24 mouse cellular contexts compared by ENCODE assay signal in genomic region chr4:154325410-154325809, GRCm38 (mm10). TPM values are rescaled to one million over a fixed set of nuclear protein-coding genes. Genes with fewer than 3 reads are reported as not detected.
A peak's percentile ranks its signal among the peaks of the same experiment; 100 is the strongest.
DNase-seq lines count a peak whose midpoint lies in the region; ATAC-seq and TF ChIP-seq lines count a peak whose summit lies in the region.
"Had no signal": no experiment of that assay in that cellular context is flagged by ENCODE, and none has a peak within 500 bp of the region (broad histone marks: within the 10 kb centered on the region; RNA-seq: fewer than 3 reads in every experiment).

No protein-coding gene starts in this region.

- H3K9me3 ChIP-seq in midbrain, embryonic 11.5 days (ENCODE audit: control insufficient read depth, low read length) = no peaks in the 10 kb centered on the region
- no peaks in the 10 kb centered on the region for H3K9me3 ChIP-seq in midbrain, postnatal 0 days (ENCODE audit: low read length)
- no peaks in the 10 kb centered on the region for H3K9me3 ChIP-seq in heart, embryonic 15.5 days (replicated peaks)
- no peaks in the 10 kb centered on the region for H3K9me3 ChIP-seq in limb, embryonic 10.5 days (replicated peaks)
- H3K9me3 ChIP-seq: embryonic facial prominence, embryonic 15.5 days; forebrain, embryonic 10.5 days; hindbrain, embryonic 13.5 days had no signal

- no peak overlapping the region for H3K9ac ChIP-seq in heart, adult 2 months (ENCODE audit: low read depth, low read length)
- no peak overlapping the region for H3K9ac ChIP-seq in midbrain, embryonic 11.5 days (ENCODE audit: low read length)
- H3K9ac ChIP-seq in midbrain, postnatal 0 days (replicated peaks; ENCODE audit: low read length, poor library complexity, severe bottlenecking) = no peak overlapping the region
- peak overlapping the region; percentile 34; the same call in 1 of the 2 replicates for H3K9ac ChIP-seq in heart, embryonic 15.5 days
- H3K9ac ChIP-seq: embryonic facial prominence, embryonic 15.5 days; hindbrain, embryonic 13.5 days had no signal

- no peaks in the 10 kb centered on the region for H3K27me3 ChIP-seq in heart, adult 2 months (ENCODE audit: control insufficient read depth, insufficient read depth, low read length)
- H3K27me3 ChIP-seq in midbrain, embryonic 11.5 days (ENCODE audit: control insufficient read depth, insufficient read depth, low read length) = no peaks in the 10 kb centered on the region; the same call in 1 of the 2 replicates
- no peaks in the 10 kb centered on the region for H3K27me3 ChIP-seq in midbrain, postnatal 0 days (ENCODE audit: insufficient read depth, low read length)
- H3K27me3 ChIP-seq in heart, embryonic 15.5 days = peaks cover 10% of the 10 kb centered on the region; the same call in 1 of the 2 replicates
- H3K27me3 ChIP-seq in limb, embryonic 10.5 days (ENCODE audit: low read depth, poor library complexity, severe bottlenecking) = peaks cover 19% of the 10 kb centered on the region

- no peak overlapping the region for H3K27ac ChIP-seq in heart, adult 2 months
- no peak overlapping the region for H3K27ac ChIP-seq in midbrain, embryonic 11.5 days (ENCODE audit: low read depth, low read length)
- H3K27ac ChIP-seq in midbrain, postnatal 0 days (ENCODE audit: low read depth, low read length) = no peak overlapping the region
- H3K27ac ChIP-seq in heart, embryonic 15.5 days = peak overlapping the region; percentile 53
- H3K27ac ChIP-seq in limb, embryonic 10.5 days = peak overlapping the region; percentile 6; the same call in 1 of the 2 replicates
- H3K27ac ChIP-seq: embryonic facial prominence, embryonic 15.5 days; forebrain, embryonic 10.5 days; hindbrain, embryonic 13.5 days; hindbrain, postnatal 0 days had no signal

- TF ChIP-seq POLR2A in heart, adult 2 months (IDR thresholded peaks at IDR 0.05; ENCODE audit: insufficient read depth, low read depth, low read length) = no peak

- no peaks in the 10 kb centered on the region; the same call in 1 of the 2 replicates for H3K4me1 ChIP-seq in heart, adult 2 months (ENCODE audit: control insufficient read depth, insufficient read depth, low read length)
- H3K4me1 ChIP-seq in midbrain, embryonic 11.5 days (ENCODE audit: control insufficient read depth, insufficient read depth, low read length) = no peaks in the 10 kb centered on the region
- H3K4me1 ChIP-seq in midbrain, postnatal 0 days (ENCODE audit: insufficient read depth, low read length) = no peaks in the 10 kb centered on the region
- H3K4me1 ChIP-seq in heart, embryonic 15.5 days (replicated peaks) = peaks cover 26% of the 10 kb centered on the region
- peaks cover 30% of the 10 kb centered on the region for H3K4me1 ChIP-seq in limb, embryonic 10.5 days

- no peak for TF ChIP-seq CTCF in heart, adult 2 months (IDR thresholded peaks at IDR 0.05)
- no peak for TF ChIP-seq CTCF in midbrain, postnatal 0 days (IDR thresholded peaks at IDR 0.05)

- ATAC-seq in midbrain, embryonic 11.5 days (ENCODE audit: low FRiP score) = no peak
- ATAC-seq in midbrain, postnatal 0 days (ENCODE audit: low FRiP score) = no peak
- ATAC-seq in heart, embryonic 15.5 days (replicated peaks; ENCODE audit: insufficient number of reproducible peaks, insufficient read depth, low FRiP score, low read depth) = no peak
- ATAC-seq: forebrain, embryonic 14.5 days; hindbrain, postnatal 0 days had no signal

- peak; percentile 56; the same call in 1 of the 2 replicates for TF ChIP-seq EP300 in heart, adult 2 months (IDR thresholded peaks at IDR 0.05; ENCODE audit: insufficient read depth, low read depth, low read length)

- 29% methylated on average over 4 of the region's 4 CpGs for WGBS in heart, adult 2 months
- WGBS in midbrain, embryonic 11.5 days = 66% methylated on average over 4 of the region's 4 CpGs
- 71% methylated on average over 4 of the region's 4 CpGs for WGBS in midbrain, postnatal 0 days
- 46% methylated on average over 4 of the region's 4 CpGs for WGBS in heart, embryonic 15.5 days
- 60% methylated on average over 4 of the region's 4 CpGs for WGBS in limb, embryonic 10.5 days

- intact Hi-C loops in heart, adult 2 months (cut with DNase I) = no loop called here

- H3K36me3 ChIP-seq in heart, adult 2 months (ENCODE audit: control insufficient read depth, insufficient read depth, low read length) = no peaks in the 10 kb centered on the region
- H3K36me3 ChIP-seq in midbrain, embryonic 11.5 days (ENCODE audit: control insufficient read depth, insufficient read depth, low read length) = no peaks in the 10 kb centered on the region
- no peaks in the 10 kb centered on the region for H3K36me3 ChIP-seq in midbrain, postnatal 0 days (ENCODE audit: insufficient read depth, low read length)
- H3K36me3 ChIP-seq in heart, embryonic 15.5 days = peaks cover 11% of the 10 kb centered on the region; the same call in 1 of the 2 replicates
- H3K36me3 ChIP-seq in limb, embryonic 10.5 days = peaks cover 89% of the 10 kb centered on the region
- H3K36me3 ChIP-seq: embryonic facial prominence, embryonic 15.5 days; hindbrain, embryonic 13.5 days had no signal

- H3K79me2 ChIP-seq in heart, adult 2 months (replicated peaks; ENCODE audit: control insufficient read depth, insufficient read depth, low read length) = no peaks in the 10 kb centered on the region

- DNase-seq in heart, adult 2 months = peak in 1 of 2 experiments; percentile 26
- DNase-seq in heart, adult 9 months (ENCODE audit: low spot score in 2 of 2) = no peak
- DNase-seq in midbrain, embryonic 11.5 days (ENCODE audit: low spot score, missing footprints) = peak; percentile 66
- DNase-seq in midbrain, postnatal 0 days (ENCODE audit: low spot score) = no peak
- no peak for DNase-seq in limb, embryonic 10.5 days (ENCODE audit: low spot score)
- DNase-seq in thymus, postnatal 25 days = no peak
- DNase-seq: adrenal gland, adult 2 months; adrenal gland, postnatal 25 days; cerebellum, adult 18-20 months; cerebellum, adult 9-11 months; cerebellum, postnatal 36 days; kidney, adult 11 months; kidney, adult 9 months had no signal

- no peak overlapping the region for H3K4me3 ChIP-seq in heart, adult 2 months
- H3K4me3 ChIP-seq in midbrain, embryonic 11.5 days (ENCODE audit: low read depth, low read length) = no peak overlapping the region
- no peak overlapping the region for H3K4me3 ChIP-seq in midbrain, postnatal 0 days (ENCODE audit: low read depth, low read length)
- no peak overlapping the region for H3K4me3 ChIP-seq in heart, embryonic 15.5 days
- no peak overlapping the region for H3K4me3 ChIP-seq in limb, embryonic 10.5 days
- H3K4me3 ChIP-seq: embryonic facial prominence, embryonic 15.5 days; erythroblast, embryonic 14.5 days; forebrain, embryonic 10.5 days; hindbrain, embryonic 13.5 days had no signal

- H3K4me2 ChIP-seq in midbrain, embryonic 11.5 days = no peak overlapping the region
- no peak overlapping the region for H3K4me2 ChIP-seq in midbrain, postnatal 0 days (ENCODE audit: low read depth, low read length, poor library complexity, severe bottlenecking)
- no peak overlapping the region for H3K4me2 ChIP-seq in heart, embryonic 15.5 days
- H3K4me2 ChIP-seq: embryonic facial prominence, embryonic 15.5 days; hindbrain, embryonic 13.5 days had no signal

RNA-seq across cellular contexts. Expression of gene B230104I21Rik, which starts 10.5 kb away (rescaled TPM):
- not detected for total RNA-seq in heart, adult 2 months (2021)
- polyA plus RNA-seq in heart, adult 2 months (2012; rRNA removed) = not detected in 2 replicates
- not detected in 2 replicates for polyA plus RNA-seq in midbrain, embryonic 11.5 days (2014; fragmentation: Nextera tagmentation; extraction: Ambion mirVana)
- total RNA-seq in midbrain, postnatal 0 days (2014; rRNA removed) = not detected in 2 replicates
- 0.19 TPM in 1 of 2 replicates, not detected in the other for polyA plus RNA-seq in midbrain, postnatal 0 days (2015; fragmentation: Nextera tagmentation; extraction: Ambion mirVana)
- polyA plus RNA-seq in heart, embryonic 15.5 days (2015; fragmentation: Nextera tagmentation; extraction: Ambion mirVana) = not detected in 2 replicates
- 0.18 TPM in 1 of 2 replicates, not detected in the other for polyA plus RNA-seq in limb, embryonic 10.5 days (2016; fragmentation: Nextera tagmentation; extraction: Ambion mirVana)
- total RNA-seq: adrenal gland, adult 2 months; adrenal gland, postnatal 25 days; ES-E14; gastrocnemius, adult 8-10 months; hematopoietic stem cell, adult 5-6 weeks; hindbrain, postnatal 0 days had no signal
- polyA plus RNA-seq: adrenal gland, adult 2 months; embryonic facial prominence, embryonic 15.5 days; erythroblast, embryonic 14.5 days; forebrain, embryonic 10.5 days; forebrain, embryonic 14.5 days; gonadal fat pad, adult 2 months; hindbrain, embryonic 13.5 days; hindbrain, postnatal 0 days had no signal

RNA-seq across cellular contexts. Expression of gene Arhgef16, which starts 23.9 kb away (rescaled TPM):
- total RNA-seq in heart, adult 2 months (2021) = under 1 TPM; 0.36 to 0.39 TPM
- polyA plus RNA-seq in heart, adult 2 months (2012; rRNA removed) = 1.2 and 1.6 TPM in 2 replicates
- 0.45 and 0.81 TPM in 2 replicates for polyA plus RNA-seq in midbrain, embryonic 11.5 days (2014; fragmentation: Nextera tagmentation; extraction: Ambion mirVana)
- 5.0 and 8.1 TPM in 2 replicates for total RNA-seq in midbrain, postnatal 0 days (2014; rRNA removed)
- 2.7 and 3.5 TPM in 2 replicates for polyA plus RNA-seq in midbrain, postnatal 0 days (2015; fragmentation: Nextera tagmentation; extraction: Ambion mirVana)
- 1.8 and 5.7 TPM in 2 replicates for polyA plus RNA-seq in heart, embryonic 15.5 days (2015; fragmentation: Nextera tagmentation; extraction: Ambion mirVana)
- 5.3 and 6.2 TPM in 2 replicates for polyA plus RNA-seq in limb, embryonic 10.5 days (2016; fragmentation: Nextera tagmentation; extraction: Ambion mirVana)
- total RNA-seq: hematopoietic stem cell, adult 5-6 weeks had no signal

Comparison
In these comparisons a context has a peak if more than half of its experiments do, and no peak if none do; other contexts are left out.
1. H3K27ac ChIP-seq: peak in heart, embryonic 15.5 days (single experiment) and limb, embryonic 10.5 days (single experiment); none in heart, adult 2 months (single experiment), midbrain, embryonic 11.5 days (single experiment) and midbrain, postnatal 0 days (single experiment).